Mouse (Mus musculus) hindbrain, embryonic 14.5 days (tissue): Measurements from ENCODE around the gene Phgr1. TPM values are rescaled to one million over a fixed set of nuclear protein-coding genes. Genes with fewer than 3 reads are reported as not detected.

Source experiments
- ATAC-seq: fragments of 200-750 bp; cut with Nextera tagmentation; 2 replicates; pipeline ENCODE4 v1.8.0; 2017; ENCODE audit warnings: moderate number of reproducible peaks, mild to moderate bottlenecking, moderate TSS enrichment, moderate library complexity; ENCODE audit not compliant: low FRiP score
- DNase-seq: peaks from one replicate; pipeline ENCODE4 v3.0.0-alpha.2; 2015; ENCODE audit warnings: low spot score
- H3K27ac ChIP-seq: fragments of 300-500 bp; sonication (generic); 2 replicates; pipeline ENCODE4 v1.5.1; 2014; ENCODE audit warnings: mild to moderate bottlenecking, moderate library complexity
- H3K27me3 ChIP-seq: fragments of 300-500 bp; sonication (generic); 2 replicates; pipeline ENCODE4 v1.6.1; 2014; ENCODE audit warnings: mild to moderate bottlenecking, low read length, mixed read lengths; ENCODE audit not compliant: control insufficient read depth, insufficient read depth
- H3K36me3 ChIP-seq: fragments of 300-500 bp; sonication (generic); replicated peaks from 2 replicates; pipeline ENCODE4 v1.6.1; 2014; ENCODE audit not compliant: control insufficient read depth, insufficient read depth
- H3K4me1 ChIP-seq: fragments of 300-500 bp; sonication (generic); replicated peaks from 2 replicates; pipeline ENCODE4 v1.6.1; 2014; ENCODE audit warnings: antibody characterized with exemption, low read length, mixed read lengths; ENCODE audit not compliant: control insufficient read depth, insufficient read depth
- H3K4me2 ChIP-seq: fragments of 300-500 bp; sonication (generic); replicated peaks from 2 replicates; pipeline ENCODE4 v1.6.1; 2014; ENCODE audit warnings: mild to moderate bottlenecking, moderate library complexity
- H3K4me3 ChIP-seq: fragments of 300-500 bp; sonication (generic); replicated peaks from 2 replicates; pipeline ENCODE4 v1.5.1; 2014; ENCODE audit warnings: mild to moderate bottlenecking, low read length
- H3K9ac ChIP-seq: fragments of 300-500 bp; sonication (generic); 2 replicates; pipeline ENCODE4 v1.6.1; 2014
- H3K9me3 ChIP-seq: fragments of 300-500 bp; sonication (generic); 2 replicates; pipeline ENCODE4 v1.6.1; 2016; ENCODE audit warnings: low read length; ENCODE audit not compliant: control insufficient read depth
- whole genome bisulfite sequencing: fragments of 180-500 bp; shearing (Covaris S2); extraction: QIAGEN DNeasy Blood & Tissue Kit; methylation state at CpG from one replicate; pipeline ENCODE4 v1.1.7; 2014; 5-methylcytosine and 5-hydroxymethylcytosine counted together
- polyA plus RNA-seq: library from polyadenylated mRNA; unstranded; fragments of >200 nt; fragmentation: Nextera tagmentation; extraction: Ambion mirVana; gene quantifications from 2 replicates; pipeline ENCODE4 v1.2.1, GENCODE M21; 2014

Gene Phgr1
- polyA plus RNA-seq, 1 experiment from 2014 or later: not detected

GRCm38 (mm10) chr2:118747301-118747960 lies 25.1 kb upstream of the Phgr1 start:
- ATAC-seq (no peak), DNase-seq (peak; percentile 58)
- peak overlapping the region; percentile 84 for H3K4me2 ChIP-seq
- peak overlapping the region; percentile 89 for H3K4me3 ChIP-seq
- H3K4me1 ChIP-seq: peaks cover 48% of the 10 kb centered on the region
- WGBS: 38% methylated on average over 10 of the region's 10 CpGs
- H3K9ac ChIP-seq: peak overlapping the region; percentile 94
- H3K27ac ChIP-seq: no peak overlapping the region
- no peaks in the 10 kb centered on the region for H3K9me3 ChIP-seq
- H3K27me3 ChIP-seq: peaks cover 4% of the 10 kb centered on the region; the same call in 1 of the 2 replicates
- no peaks in the 10 kb centered on the region for H3K36me3 ChIP-seq

DNA sequence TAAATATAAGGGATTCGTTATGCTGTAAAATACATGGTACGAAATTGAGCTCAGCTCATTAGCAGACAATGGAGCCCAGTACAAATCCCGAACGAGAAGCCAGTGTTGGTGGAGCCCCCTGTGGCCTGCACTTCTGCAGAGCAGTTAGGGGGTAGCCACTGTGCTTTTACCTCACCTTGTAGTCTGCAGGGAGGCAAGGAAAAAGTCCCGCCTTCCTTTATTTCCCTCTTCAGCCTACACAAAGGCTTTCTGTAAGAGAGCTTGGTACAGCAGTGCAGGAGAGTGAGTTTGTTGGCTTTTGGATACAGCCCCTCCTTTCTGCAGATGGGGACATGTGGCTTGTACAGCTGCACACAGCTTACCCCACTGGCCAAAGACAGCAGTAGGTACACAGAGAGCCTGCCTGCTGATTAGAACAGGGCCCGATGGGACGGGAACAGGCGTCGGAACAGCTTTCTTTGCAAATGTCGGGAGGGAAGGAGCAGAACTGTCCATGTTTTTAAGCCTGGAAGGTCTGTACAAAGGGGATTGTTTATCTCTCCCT lies 23.2 kb upstream of the Phgr1 start:
- peak overlapping the region; percentile 24 for H3K9ac ChIP-seq
- peaks cover 47% of the 10 kb centered on the region for H3K4me1 ChIP-seq
- no peak for DNase-seq
- no peak overlapping the region for H3K4me3 ChIP-seq
- no peaks in the 10 kb centered on the region for H3K36me3 ChIP-seq
- peaks cover 2% of the 10 kb centered on the region; the same call in 1 of the 2 replicates for H3K27me3 ChIP-seq
- WGBS: 13% methylated on average over 10 of the region's 10 CpGs
- no peaks in the 10 kb centered on the region for H3K9me3 ChIP-seq
- peak overlapping the region; percentile 24 for H3K4me2 ChIP-seq
- ATAC-seq: no peak
- no peak overlapping the region for H3K27ac ChIP-seq

GRCm38 (mm10) chr2:118750476-118750875 lies 22.1 kb upstream of the Phgr1 start:
- Histone ChIP-seq H3K27ac (no peak overlapping the region), H3K4me3 (no peak overlapping the region), H3K4me2 (peak overlapping the region; percentile 24; the same call in 1 of the 2 replicates), H3K9ac (no peak overlapping the region), H3K9me3 (no peaks in the 10 kb centered on the region), H3K27me3 (no peaks in the 10 kb centered on the region), H3K4me1 (peaks cover 39% of the 10 kb centered on the region), H3K36me3 (no peaks in the 10 kb centered on the region)
- ATAC-seq: no peak
- WGBS: 73% methylated on average over 8 of the region's 8 CpGs
- DNase-seq: no peak

DNA sequence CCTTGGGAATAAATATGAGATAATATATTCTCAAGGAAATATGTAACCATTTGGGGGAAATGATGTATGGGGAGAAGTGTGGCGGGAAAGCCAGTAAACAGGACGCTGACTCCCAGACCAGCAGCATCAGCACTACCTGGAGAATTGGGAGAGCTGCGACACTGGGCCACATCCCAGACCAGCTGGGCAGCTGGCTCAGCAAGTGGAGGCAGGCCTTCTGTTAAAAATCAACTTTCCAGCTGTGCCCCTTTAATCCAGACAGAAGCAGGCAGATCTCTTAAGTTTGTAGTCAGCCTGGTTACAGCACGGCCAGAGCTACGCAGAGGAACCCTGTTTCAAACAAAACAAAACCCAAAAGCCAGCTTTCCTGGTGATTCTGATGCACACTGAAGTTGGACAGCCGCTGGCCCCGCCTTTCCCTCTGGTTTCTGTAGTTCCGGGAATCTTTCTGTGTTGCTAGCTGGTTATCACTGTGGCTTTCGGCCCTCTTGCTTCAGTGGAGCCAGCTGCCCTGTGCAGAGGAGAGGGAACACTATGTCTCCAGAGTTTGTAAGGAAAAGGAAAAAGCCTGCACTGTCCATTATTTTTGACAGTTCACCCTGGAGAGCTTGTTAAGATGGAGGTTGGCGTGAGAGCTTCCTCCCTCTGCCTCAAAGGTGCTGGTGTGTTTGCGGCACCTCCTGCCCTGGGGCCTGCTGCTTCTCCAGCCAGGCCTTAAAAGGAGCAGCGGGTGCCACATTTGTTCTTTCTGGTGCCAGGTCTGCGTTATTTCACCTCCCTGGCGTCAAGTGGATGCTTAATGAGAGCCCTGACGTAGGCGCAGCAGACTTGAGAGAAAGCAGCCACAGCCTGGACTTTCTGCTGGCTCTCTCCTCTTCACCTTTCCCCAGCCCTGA lies 20.4 kb upstream of the Phgr1 start:
- peaks cover 36% of the 10 kb centered on the region for H3K4me1 ChIP-seq
- 66% methylated on average over 16 of the region's 16 CpGs for WGBS
- H3K27ac ChIP-seq: no peak overlapping the region
- H3K9ac ChIP-seq: no peak overlapping the region
- H3K27me3 ChIP-seq: no peaks in the 10 kb centered on the region
- no peaks in the 10 kb centered on the region for H3K36me3 ChIP-seq
- H3K4me2 ChIP-seq: no peak overlapping the region
- H3K9me3 ChIP-seq: no peaks in the 10 kb centered on the region
- DNase-seq (no peak), ATAC-seq (no peak)
- no peak overlapping the region for H3K4me3 ChIP-seq

GRCm38 (mm10) chr2:118752792-118753108 lies 19.8 kb upstream of the Phgr1 start:
- peaks cover 30% of the 10 kb centered on the region for H3K4me1 ChIP-seq
- no peaks in the 10 kb centered on the region for H3K9me3 ChIP-seq
- ATAC-seq: no peak
- 66% methylated on average over 4 of the region's 4 CpGs for WGBS
- no peaks in the 10 kb centered on the region for H3K27me3 ChIP-seq
- no peak overlapping the region for H3K27ac ChIP-seq
- H3K4me3 ChIP-seq: no peak overlapping the region
- H3K9ac ChIP-seq: no peak overlapping the region
- H3K36me3 ChIP-seq: no peaks in the 10 kb centered on the region
- no peak for DNase-seq
- H3K4me2 ChIP-seq: no peak overlapping the region

DNA sequence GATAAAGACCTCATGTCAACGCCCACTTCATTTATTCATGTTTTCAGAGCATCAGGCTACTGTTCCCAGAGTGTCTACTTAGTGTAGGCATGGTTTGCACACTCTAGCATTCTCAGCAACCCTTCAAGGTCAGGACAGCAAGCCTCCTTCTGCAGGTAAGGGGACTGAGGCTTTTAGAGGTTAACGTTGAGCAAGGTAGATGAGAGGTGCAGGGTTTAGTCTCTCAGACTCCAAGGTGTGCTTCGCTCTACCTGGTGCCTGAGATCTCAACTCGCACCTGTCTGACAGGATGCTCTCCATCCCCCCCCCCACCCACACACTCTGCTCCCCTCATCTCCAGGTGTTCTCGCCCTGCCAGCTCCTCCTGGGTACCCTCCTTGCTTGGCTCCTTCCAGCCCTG lies 18.4 kb upstream of the Phgr1 start:
- Histone ChIP-seq H3K4me1 (peaks cover 16% of the 10 kb centered on the region), H3K4me2 (no peak overlapping the region), H3K9me3 (no peaks in the 10 kb centered on the region), H3K36me3 (no peaks in the 10 kb centered on the region), H3K4me3 (no peak overlapping the region), H3K9ac (no peak overlapping the region), H3K27ac (no peak overlapping the region), H3K27me3 (no peaks in the 10 kb centered on the region)
- 95% methylated on average over 5 of the region's 5 CpGs for WGBS
- no peak for ATAC-seq
- DNase-seq: no peak

GRCm38 (mm10) chr2:118755407-118755806 lies 17.2 kb upstream of the Phgr1 start:
- Histone ChIP-seq H3K27ac (no peak overlapping the region), H3K4me2 (no peak overlapping the region), H3K4me1 (peaks cover 4% of the 10 kb centered on the region; the same call in 1 of the 2 replicates), H3K4me3 (no peak overlapping the region), H3K9me3 (no peaks in the 10 kb centered on the region), H3K9ac (no peak overlapping the region), H3K27me3 (no peaks in the 10 kb centered on the region), H3K36me3 (no peaks in the 10 kb centered on the region)
- ATAC-seq: no peak
- no peak for DNase-seq
- WGBS: 87% methylated on average over 6 of the region's 6 CpGs

GRCm38 (mm10) chr2:118756103-118756502 lies 16.5 kb upstream of the Phgr1 start:
- H3K4me3 ChIP-seq: no peak overlapping the region

GRCm38 (mm10) chr2:118759828-118760227 lies 12.7 kb upstream of the Phgr1 start:
- H3K9me3 ChIP-seq: no peaks in the 10 kb centered on the region
- peak; percentile 47; the same call in 1 of the 2 replicates for ATAC-seq
- no peak overlapping the region for H3K4me3 ChIP-seq
- 0 out of 2 replicates have a peak overlapping the region, but pooled peaks have one; percentile 20 for H3K4me2 ChIP-seq
- no peaks in the 10 kb centered on the region for H3K27me3 ChIP-seq
- H3K9ac ChIP-seq: no peak overlapping the region
- peaks cover 27% of the 10 kb centered on the region for H3K4me1 ChIP-seq
- DNase-seq: peak; percentile 76
- H3K27ac ChIP-seq: no peak overlapping the region
- H3K36me3 ChIP-seq: no peaks in the 10 kb centered on the region
- WGBS: 14% methylated on average over 8 of the region's 8 CpGs

More at GRCm38 (mm10) chr2:118756103-118756502, 16.5 kb upstream of the Phgr1 start:
- no peak overlapping the region for H3K27ac ChIP-seq
- whole genome bisulfite sequencing: 86% methylated on average over 4 of the region's 4 CpGs
- no peaks in the 10 kb centered on the region for H3K27me3 ChIP-seq
- H3K4me2 ChIP-seq: no peak overlapping the region
- no peaks in the 10 kb centered on the region for H3K9me3 ChIP-seq
- no peak for DNase-seq
- ATAC-seq: no peak
- H3K9ac ChIP-seq: no peak overlapping the region
- H3K4me1 ChIP-seq: peaks cover 4% of the 10 kb centered on the region
- no peaks in the 10 kb centered on the region for H3K36me3 ChIP-seq
